Mouse (Mus musculus) heart, adult 2 months (tissue): ENCODE measurements around the gene 1700030J22Rik.

Experiments
- CTCF ChIP-seq: fragments of 200-600 bp; IDR thresholded peaks from 2 replicates; pipeline ENCODE4 v1.8.1; 2022; ENCODE audit warnings: antibody characterized with exemption, mild to moderate bottlenecking, moderate library complexity
- EP300 ChIP-seq: fragments of 200-500 bp; IDR thresholded peaks from 2 replicates; pipeline ENCODE4 v1.6.1; 2011; ENCODE audit warnings: low read depth, low read length, control low read depth; ENCODE audit not compliant: insufficient read depth
- POLR2A ChIP-seq: fragments of 200-500 bp; IDR thresholded peaks from 2 replicates; pipeline ENCODE4 v1.6.1; 2011; ENCODE audit warnings: mild to moderate bottlenecking, low read depth, low read length, control low read depth; ENCODE audit not compliant: insufficient read depth

DNA sequence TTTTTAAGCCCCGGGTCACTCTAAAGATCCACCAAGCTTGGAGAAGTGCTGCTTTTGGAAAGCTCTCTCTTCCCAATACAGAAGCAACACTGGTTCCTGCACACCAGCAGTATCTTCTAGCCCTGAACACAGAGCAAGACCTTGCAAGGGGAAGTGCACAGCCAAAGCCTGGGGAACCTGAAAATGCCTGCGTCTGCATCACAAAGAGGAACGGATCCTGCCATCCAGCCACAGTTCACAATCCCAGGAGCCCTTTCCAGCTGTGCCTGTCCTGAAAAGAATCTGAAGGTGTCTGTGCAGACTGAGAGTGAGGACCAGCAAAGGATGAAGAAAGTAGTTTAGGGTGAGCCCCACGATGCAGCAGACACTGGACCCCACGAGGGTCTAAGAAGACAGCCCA lies 3.7 kb downstream of the 1700030J22Rik start:
- TF ChIP-seq POLR2A, result no peak
- no peak for TF ChIP-seq CTCF
- TF ChIP-seq EP300, result no peak
